Mouse (Mus musculus): ENCODE measurements around the gene Lpin2.

Lpin2 gene

DNA sequence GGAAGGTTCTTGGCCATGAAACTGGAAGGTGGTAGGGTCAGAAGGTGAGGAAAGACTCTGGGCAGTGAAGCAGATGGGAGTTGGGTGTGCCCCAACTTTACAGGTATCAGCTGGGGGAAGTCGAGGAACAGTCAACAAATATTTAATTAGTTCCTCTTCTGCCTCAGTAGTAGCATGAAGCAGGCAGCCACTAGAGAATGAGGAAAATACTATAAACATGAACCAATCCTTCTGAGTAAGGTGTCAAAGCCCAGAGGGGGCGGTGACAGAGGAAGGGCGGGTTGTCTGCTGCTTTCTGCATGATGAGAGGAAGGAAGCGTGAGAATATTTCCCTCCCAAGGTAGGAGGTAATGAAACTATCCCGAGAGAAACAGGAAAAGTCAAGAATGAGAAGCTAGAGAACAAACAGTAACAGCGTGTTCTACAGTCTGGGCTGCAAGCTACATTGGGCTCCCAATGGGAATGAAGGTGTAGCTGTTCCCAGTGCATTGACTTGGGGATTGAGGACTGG lies at the start of gene Lpin2:
Lpin2 (plus strand) TSS at position 350 of the 511 bp plus-strand sequence.
- DNase-seq (ENCODE audit: extremely low read depth, insufficient read length, low spot score), result no peak

DNA sequence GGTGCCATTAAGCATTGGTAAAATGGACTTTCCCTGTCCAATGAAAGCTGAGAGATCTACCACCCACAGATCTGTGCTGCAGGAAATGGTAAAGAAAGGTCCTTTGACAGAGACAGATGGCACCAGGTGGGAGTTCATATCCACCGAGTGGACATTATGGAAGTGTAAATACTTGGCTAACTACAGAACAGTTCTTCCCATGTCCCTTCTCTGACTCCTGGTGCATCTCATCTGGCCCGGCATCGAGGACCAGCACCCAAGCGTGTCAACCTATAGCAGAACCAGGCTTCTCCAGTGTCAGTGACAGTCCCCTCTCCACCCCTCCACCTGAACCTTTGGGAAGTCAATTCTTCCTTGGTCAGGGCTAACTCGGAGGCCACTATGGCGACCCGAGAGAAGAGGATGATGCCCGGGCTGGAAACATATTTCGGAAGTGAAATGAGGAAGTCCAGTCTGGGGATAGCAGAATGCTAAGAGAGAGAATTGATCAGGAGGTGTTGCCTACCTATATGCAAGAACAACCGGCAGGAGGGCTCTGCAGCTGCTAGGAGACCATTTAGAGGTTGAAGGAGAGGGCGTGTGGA lies 49.4 kb upstream of the Lpin2 start:
- no peak for DNase-seq (ENCODE audit: extremely low read depth, insufficient read length, low spot score)

DNA sequence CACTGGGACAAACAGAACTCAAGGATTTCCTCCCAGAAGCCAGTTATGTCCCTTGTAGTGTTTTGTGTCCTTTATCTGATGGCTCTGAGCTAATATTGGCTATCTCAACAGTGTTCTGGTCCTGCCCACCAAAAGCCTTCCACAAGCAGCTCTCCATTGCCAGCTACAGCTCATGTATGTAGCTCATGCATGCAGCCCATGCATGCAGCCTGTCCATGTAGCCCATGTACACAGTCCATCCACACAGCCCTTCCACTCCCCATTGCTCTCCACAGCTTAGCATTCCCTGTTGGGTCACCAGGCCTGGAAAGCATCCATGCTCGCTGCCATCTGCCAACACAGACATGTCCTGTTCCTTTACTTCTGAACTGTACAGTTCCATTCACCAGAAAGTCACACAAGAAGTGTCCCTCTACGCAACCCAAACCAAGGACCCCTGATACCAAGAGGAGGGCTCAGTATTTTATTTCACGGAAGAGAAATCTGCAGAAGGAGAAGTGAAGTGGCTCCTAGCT lies 47.9 kb upstream of the Lpin2 start:
- no peak for DNase-seq (ENCODE audit: extremely low read depth, insufficient read length, low spot score)

DNA sequence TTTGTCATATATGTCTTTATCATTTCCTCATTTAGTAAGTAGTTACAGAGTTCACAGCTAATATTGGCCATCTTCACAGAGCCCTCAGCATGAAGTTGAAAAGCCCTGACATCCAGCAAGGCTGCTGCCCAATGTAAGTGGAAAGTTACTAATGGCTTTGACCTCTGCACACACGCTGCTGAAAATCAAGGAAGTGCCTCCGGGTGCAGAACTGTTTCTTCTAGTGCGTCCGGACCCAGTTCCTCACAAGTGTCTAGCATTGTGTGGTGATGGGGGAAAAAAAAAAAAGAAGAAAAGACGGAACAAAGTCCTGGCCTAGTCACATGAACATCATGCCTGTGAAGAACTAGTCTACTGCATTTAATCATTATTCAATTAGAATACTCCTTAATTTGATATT lies 47.3 kb upstream of the Lpin2 start:
- no peak for DNase-seq (ENCODE audit: extremely low read depth, insufficient read length, low spot score)

DNA sequence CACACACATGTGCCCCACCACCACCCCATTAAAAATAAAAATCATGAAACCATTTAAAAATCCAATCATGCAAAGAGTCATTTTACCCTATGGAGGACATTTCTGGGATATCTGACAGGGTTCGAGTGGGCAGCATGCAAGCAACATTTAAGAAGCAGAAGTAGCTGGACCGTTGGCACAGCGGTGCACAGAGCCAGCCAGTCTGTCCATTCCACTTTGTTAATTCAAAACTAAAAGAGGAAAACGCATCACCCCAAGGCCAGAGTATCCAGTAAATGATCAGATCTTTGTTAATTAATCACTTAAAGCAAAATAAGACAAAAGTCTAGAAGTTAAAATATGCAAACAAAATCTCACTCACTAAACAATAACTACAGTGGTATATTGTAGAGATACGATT lies 46.5 kb upstream of the Lpin2 start:
- DNase-seq (ENCODE audit: extremely low read depth, insufficient read length, low spot score), result no peak

DNA sequence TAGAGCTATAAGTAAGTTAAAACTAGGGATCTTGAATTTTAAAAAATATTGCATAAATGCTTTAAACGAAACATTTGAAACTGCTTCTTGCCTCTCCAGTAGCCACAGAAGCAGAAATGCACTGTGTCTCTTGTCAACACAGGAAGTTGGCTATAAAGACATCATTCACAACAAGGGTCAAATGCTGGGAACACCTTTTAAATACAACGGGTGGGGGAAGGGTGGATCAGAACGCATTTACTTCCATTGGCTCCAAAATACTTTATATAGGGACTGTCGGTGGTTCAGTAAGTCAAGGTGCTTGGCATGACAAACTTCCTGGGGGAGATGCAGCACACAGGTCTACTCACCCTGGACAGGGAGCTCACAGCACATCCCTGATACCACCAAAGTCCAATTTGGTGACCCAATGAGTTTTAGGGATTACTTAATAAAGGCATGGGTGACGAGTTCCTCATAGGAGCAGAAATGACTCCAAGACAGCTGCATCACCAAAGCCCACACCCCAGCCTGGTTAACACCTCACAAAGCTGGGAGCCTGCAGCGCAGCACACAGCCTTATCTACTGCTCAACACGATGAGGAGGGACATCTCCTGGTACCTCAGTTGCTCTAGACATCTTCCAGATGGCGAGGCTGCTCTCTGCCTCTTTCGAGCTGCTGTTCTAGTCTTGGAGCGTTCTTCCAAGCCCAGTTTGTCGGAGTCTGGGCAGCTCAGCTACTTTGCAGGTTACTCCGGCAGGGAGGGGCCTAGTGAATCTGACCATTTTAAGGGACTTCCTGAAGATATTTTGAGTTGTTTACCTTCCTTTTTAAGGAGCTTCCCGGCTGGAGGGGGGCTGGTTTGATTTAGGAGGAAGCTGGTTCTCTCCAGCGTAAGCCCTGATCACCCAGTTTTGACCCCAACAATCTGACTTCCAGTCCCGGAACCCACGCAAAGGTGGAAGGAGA lies 45.7 kb upstream of the Lpin2 start:
- no peak for DNase-seq (ENCODE audit: extremely low read depth, insufficient read length, low spot score)

DNA sequence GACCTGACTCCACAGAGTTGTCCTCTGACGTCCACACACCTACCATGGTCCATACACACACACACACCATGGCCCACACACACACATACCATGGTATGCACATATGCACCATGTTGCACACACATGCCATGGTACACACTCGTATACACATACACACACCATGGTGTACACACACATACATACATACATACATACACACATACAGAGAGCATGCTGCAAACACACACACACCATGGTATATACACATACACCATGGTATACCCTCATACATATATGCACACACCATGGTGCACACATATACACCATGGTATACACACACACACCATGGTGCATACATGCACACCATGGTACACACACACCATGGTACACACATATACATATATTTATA lies 45.0 kb upstream of the Lpin2 start:
- no peak for DNase-seq (ENCODE audit: extremely low read depth, insufficient read length, low spot score)

DNA sequence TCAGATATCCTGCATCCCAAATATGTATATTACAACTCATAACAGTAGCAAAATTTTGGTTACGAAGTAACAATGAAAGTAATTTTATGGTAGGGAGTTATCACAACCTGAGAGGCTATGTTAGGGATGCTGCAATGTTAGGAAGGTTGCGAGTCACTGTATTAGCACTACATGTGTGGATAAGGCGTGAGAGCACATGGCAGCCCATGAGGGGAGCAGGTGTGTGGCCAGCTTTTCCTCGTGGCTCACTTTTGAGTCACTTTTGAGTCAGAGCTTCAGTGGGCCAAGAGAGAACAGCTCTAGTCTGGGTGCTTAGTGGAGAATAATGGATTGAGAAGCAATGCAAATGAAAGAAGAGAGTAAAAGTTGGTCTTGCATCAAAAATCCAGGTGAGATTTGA lies 40.3 kb upstream of the Lpin2 start:
- no peak for DNase-seq (ENCODE audit: extremely low read depth, insufficient read length, low spot score)

DNA sequence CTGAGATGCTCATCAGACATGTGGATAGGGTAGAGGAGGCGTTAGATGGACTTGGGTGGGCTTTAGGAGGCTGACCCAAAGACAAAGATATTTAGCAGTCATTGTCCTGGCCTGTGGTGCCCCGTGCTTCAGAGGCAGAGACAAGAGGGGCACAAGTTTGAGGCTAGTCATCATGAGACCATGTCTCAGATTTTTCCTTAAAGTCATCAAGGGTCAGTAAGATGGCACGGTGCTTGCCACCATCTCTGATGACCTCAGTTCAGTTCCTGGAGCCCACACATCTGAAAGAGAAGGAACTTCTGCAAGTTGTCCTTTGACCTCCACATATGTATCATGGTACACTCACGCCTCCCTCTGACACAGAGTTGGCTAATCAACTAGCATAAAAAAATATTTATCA lies 39.2 kb upstream of the Lpin2 start:
- no peak for DNase-seq (ENCODE audit: extremely low read depth, insufficient read length, low spot score)

DNA sequence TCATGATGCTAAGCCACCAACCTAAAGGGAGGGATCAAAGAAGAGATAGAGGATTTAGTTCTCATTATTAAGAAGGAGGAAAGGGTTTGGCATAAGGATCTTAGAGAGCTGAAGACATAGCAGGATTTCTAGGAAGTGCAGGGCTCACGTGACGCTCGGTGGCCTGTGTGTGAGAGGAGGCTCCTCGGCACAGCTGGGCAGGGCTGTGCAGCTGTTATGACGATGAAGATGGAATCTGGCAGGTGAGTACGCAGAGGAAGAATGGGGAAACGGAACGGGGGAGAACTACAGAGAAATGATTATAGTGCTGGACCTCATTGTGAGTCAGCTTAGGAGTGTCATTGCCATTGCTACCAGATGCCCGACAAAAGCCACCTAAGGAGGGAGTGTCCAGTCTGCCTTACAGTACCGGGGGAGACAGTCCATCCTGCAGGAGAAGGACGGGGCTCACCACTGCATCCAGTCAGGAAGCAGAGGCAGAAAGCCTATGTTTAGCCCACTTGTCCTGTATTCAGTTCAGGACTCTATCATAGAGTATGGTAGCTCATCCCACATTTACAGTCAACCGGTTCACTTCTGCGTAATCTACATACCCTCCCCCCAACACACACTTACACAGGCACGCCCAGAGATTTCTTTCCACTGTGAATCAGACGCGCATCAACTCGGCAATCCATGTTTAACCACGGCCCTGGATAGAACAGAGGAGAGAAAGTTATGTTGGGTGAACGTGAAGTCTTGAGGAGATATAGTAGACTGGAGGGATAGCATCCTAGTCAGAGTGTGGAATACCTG lies 37.8 kb upstream of the Lpin2 start:
- no peak for DNase-seq (ENCODE audit: extremely low read depth, insufficient read length, low spot score)

DNA sequence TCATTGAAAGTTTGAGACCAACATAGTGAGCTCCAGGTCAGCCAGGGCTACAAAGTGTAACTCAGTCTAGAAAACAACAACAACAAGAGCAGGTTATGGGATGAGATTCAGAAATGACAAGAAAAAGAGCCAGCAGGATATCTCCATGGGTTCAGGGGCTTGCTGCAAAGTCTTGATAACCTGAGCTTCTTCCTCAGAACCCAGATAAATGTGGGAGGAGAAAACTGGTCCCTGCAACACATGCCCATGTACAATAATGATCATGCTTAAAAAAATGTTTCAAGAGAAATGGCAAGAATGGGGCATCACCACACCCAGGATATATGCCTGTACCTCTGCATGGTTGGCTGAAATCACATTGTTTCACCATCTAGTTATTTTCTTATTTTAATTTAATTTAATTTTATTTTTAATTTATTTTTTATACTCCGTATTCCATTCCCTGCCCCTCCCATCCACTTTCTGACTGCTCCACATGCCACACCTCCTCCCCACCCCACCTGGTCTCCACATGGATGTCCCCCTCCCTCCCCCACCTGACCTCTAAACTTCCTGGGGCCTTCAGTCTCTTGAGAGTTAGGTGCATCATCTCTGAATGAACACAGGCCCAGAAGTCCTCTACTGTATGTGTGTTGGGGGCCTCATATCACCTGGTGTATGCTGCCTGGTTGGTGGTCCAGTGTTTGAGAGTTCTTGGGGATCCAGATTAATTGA lies 37.0 kb upstream of the Lpin2 start:
- no peak for DNase-seq (ENCODE audit: extremely low read depth, insufficient read length, low spot score)

DNA sequence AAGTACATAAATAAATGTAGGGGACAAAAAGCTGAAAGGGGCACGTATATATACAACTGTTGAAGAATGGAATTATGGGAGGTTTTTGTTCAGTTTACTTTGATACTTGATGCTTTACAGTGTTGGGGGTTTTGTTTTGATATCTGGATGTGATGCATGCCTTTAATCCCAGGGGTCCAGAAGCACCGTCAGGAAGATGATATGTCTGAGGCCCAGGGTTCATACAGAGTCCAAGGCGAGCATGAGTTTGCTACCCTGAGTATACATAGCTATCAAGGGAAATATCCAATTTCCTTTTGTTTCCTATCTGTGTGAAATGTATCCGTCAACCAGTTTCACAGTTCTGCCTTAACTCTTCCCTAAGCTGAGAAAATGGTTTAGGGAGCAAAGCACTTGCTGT lies 29.0 kb upstream of the Lpin2 start:
- DNase-seq (ENCODE audit: extremely low read depth, insufficient read length, low spot score), result no peak

DNA sequence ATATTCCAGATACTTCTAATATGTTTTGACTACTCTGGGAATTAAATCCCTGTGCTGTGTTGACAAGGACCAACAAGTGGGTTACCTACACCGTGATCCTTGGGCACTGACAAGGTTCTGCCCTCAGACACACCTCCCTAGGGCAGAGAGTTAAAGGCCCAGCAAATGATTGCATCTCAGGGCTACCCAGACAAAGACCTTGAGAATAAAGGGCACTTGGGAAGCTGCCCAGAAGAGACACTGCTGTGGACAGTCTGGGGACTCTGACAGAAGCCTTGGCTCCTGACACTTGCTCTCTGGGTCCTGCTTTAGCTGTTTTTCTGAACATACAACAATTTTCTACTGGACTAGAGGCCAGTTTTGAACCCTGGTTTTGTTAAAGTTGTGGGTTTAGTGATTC lies 27.1 kb upstream of the Lpin2 start:
- DNase-seq (ENCODE audit: extremely low read depth, insufficient read length, low spot score), result no peak

DNA sequence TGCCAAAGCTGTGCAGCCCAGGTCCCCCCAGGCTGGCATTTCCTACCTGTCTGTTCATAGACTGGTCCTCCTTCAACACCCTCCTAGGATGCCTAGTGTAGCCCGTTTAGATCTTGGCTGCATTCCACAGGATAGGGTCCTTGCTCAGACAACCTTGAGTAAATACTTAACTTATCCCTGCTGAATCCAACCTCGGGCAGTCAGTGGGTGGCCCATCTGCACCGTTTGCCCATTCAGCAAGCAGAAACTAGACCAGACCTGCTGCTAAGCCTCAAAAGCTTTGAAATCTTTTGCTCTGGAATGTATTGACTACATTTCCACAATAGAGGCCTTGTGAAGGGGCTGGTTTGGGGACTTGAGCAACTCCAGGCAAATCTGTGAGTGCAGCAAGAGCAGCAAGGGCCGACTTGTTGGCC lies 23.2 kb upstream of the Lpin2 start:
- DNase-seq (ENCODE audit: extremely low read depth, insufficient read length, low spot score), result no peak

DNA sequence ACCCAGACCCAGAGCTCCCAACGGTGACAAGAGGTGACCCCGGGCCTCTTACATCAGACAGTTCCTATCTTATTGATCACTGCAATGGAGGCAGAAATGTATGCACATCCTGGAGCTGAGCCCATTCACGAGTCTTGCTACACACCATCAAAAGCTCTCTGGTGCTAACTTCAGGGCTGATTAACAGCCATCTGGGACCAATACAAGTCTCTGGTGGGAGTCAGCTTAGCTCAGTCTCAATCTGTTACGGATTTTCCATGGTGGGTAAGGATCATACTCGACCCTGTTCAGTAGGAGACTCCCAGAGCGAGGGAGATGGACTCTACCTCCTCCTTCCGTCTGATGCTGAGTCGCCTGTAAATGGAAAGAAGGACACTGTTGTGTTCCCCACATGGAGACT lies 22.6 kb upstream of the Lpin2 start:
- no peak for DNase-seq (ENCODE audit: extremely low read depth, insufficient read length, low spot score)

DNA sequence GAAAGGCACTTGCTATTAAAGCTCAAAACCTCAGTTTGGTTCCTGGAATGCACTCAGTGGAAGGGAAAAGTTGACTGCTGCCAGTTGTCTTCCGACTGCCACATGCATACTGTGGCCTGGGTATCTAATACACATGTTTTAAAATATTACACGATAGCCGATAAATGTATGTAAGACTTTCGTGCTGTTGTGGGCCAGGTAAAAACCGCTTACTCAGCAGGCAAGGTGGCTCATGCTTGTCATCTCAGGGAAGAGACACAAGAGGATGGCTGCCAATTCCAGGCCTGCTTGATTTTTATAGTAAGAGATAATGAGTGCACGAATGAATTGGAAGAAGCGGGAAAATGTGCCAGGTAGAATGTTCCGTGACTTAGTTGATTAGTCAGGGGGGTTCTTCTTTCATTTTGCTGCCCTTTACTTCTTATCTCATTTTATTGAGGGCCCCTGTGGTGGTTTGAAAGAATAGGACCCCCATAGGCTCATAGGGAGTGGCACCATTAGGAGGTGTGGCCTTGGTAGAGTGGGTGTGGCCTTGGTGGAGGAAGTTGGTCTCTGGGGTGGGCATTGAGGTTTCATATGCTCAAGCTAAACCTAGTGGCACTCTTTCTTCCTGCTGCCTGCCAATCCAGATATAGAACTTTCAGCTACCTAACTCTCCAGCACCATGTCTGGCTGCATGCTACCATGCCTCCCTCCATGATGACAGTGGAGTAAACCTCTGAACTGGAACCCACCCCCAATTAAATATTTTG lies 21.9 kb upstream of the Lpin2 start:
- no peak for DNase-seq (ENCODE audit: extremely low read depth, insufficient read length, low spot score)

DNA sequence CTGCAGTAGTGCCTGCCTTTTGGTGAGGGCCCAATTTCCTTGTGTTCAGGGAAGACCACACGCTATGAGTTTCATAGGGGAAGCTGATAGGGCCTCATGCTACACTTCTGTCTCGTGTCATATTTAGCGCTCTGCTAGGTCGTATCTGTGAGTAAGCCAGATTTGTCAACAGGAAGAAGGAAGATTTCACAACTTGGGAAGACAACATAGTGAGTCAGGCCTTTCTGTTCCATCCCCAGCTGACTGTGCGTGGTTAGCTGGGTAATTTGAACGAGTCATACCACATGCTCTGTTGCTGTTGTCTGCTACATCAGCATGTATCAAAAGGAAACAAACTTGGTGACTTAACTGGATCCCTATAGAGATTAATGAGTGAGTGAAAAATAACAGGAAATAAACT lies 17.4 kb upstream of the Lpin2 start:
- peak; percentile 66 for DNase-seq (ENCODE audit: extremely low read depth, insufficient read length, low spot score)

DNA sequence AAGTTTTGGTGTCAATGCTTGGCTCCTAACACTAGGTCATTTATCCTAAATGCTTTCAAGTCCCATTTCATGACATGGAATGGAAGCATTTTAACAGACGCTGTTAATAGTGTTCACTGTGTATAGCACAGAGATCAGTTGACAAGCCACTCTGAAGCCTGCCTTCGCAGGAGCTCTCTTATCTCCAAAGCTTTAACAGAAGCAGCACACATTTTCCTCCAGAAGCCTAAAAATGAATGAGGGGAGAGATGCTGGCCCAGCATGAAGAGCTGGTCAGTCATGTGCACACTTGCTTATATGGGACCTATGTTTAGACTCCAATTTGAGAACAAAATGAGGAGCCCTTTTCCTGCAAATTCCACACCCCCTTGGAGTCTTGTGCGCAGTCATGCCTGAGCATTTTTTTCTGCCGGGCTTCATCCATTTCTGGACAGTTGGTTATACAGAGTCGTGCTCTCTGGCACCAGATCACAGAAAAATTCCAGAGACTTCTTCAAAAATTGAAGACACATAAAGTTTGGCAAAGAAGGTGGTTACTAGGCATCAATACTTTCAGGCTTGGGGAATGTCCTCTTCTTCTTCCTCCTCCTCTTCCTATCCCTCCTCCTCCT lies 14.1 kb upstream of the Lpin2 start:
- no peak for DNase-seq (ENCODE audit: extremely low read depth, insufficient read length, low spot score)

DNA sequence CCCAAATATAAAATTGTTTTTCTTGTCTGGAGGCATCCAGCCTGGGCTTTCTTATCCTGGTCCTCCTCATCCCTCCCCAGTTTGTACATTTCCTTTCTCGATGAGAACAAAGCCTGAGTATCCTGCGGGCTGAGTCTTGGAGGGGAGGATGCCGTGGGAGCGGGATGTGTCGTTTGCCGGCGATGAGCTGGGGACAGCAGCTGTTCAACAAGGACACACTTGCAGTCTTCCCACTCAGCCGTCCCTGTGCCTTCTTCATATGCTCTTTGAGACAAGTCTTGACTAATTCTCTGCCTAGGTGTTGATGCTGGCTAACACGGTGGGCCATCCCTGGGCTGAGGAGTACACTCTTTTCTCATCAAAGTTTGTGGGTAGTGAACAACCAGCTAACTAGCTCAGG lies 13.5 kb upstream of the Lpin2 start:
- DNase-seq (ENCODE audit: extremely low read depth, insufficient read length, low spot score), result no peak

Data from 3134 (cell line).